Comparison of ENCODE assay signal across 16 mouse cellular contexts in the genomic region with DNA sequence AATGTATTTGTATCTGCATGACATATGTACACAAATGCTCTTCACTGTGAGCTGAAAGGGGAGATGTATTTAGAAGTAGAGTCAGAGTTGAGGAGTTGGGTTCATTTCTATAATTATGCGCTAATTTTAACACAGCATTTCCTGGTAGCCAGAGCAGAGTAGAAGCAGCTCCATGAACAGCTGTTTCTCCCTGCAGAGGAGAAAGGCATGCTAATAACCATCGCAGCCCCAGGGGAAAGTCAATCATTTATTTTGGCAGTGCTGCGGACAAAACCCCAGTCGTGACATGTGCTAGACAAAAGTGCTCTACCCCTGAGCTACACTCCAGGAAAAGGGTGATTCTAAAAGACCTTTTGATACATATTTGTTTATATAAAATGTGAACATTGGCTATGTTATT.
DNase-seq lines count a peak whose midpoint lies in the region; ATAC-seq lines count a peak whose summit lies in the region.
"Had no signal": no experiment of that assay in that cellular context is flagged by ENCODE, and none has a peak within 500 bp of the region (broad histone marks: within the 10 kb centered on the region; RNA-seq: fewer than 3 reads in every experiment).

No protein-coding gene starts in this region.

- no peaks in the 10 kb centered on the region for H3K4me1 ChIP-seq in midbrain, embryonic 12.5 days
- no peaks in the 10 kb centered on the region for H3K4me1 ChIP-seq in midbrain, embryonic 15.5 days
- no peaks in the 10 kb centered on the region for H3K4me1 ChIP-seq in neural tube, embryonic 14.5 days (ENCODE audit: control insufficient read depth, insufficient read depth, low read length)
- H3K4me1 ChIP-seq: intestine, embryonic 15.5 days had no signal

- H3K4me3 ChIP-seq in midbrain, embryonic 12.5 days, result no peak overlapping the region
- no peak overlapping the region for H3K4me3 ChIP-seq in midbrain, embryonic 15.5 days
- H3K4me3 ChIP-seq in neural tube, embryonic 14.5 days (ENCODE audit: low read depth, low read length), result no peak overlapping the region
- H3K4me3 ChIP-seq: erythroblast, embryonic 14.5 days; heart, adult 2 months; intestine, embryonic 15.5 days had no signal

- H3K9me3 ChIP-seq in midbrain, embryonic 12.5 days, result no peaks in the 10 kb centered on the region
- no peaks in the 10 kb centered on the region for H3K9me3 ChIP-seq in midbrain, embryonic 15.5 days
- H3K9me3 ChIP-seq in neural tube, embryonic 14.5 days (ENCODE audit: control insufficient read depth, low read length), result no peaks in the 10 kb centered on the region
- H3K9me3 ChIP-seq: G1E; intestine, embryonic 15.5 days had no signal

- ATAC-seq in midbrain, embryonic 12.5 days (ENCODE audit: low FRiP score, low read depth), result peak; percentile 54
- no peak for ATAC-seq in midbrain, embryonic 15.5 days (replicated peaks)
- peak; percentile 54; the same call in 1 of the 2 replicates for ATAC-seq in neural tube, embryonic 14.5 days (ENCODE audit: low read depth)
- ATAC-seq in cerebellum, adult (ENCODE audit: insufficient number of reproducible peaks, low FRiP score, low TSS enrichment), result no peak
- no peak for ATAC-seq in granulocyte monocyte progenitor cell, adult 5-6 weeks (replicated peaks; ENCODE audit: poor library complexity, severe bottlenecking)
- ATAC-seq: intestine, embryonic 15.5 days had no signal

- 45% methylated on average over 4 of the region's 4 CpGs for WGBS in midbrain, embryonic 12.5 days
- 37% methylated on average over 4 of the region's 4 CpGs for WGBS in midbrain, embryonic 15.5 days
- WGBS in neural tube, embryonic 14.5 days, result 30% methylated on average over 4 of the region's 4 CpGs

- no peak overlapping the region for H3K27ac ChIP-seq in midbrain, embryonic 12.5 days (replicated peaks)
- H3K27ac ChIP-seq in midbrain, embryonic 15.5 days, result no peak overlapping the region
- no peak overlapping the region for H3K27ac ChIP-seq in neural tube, embryonic 14.5 days (ENCODE audit: low read depth, low read length)
- H3K27ac ChIP-seq: heart, adult 2 months; intestine, embryonic 15.5 days had no signal

- H3K4me2 ChIP-seq in midbrain, embryonic 12.5 days (replicated peaks), result no peak overlapping the region
- no peak overlapping the region for H3K4me2 ChIP-seq in midbrain, embryonic 15.5 days
- H3K4me2 ChIP-seq in neural tube, embryonic 14.5 days (ENCODE audit: low read depth, low read length), result no peak overlapping the region
- H3K4me2 ChIP-seq: intestine, embryonic 15.5 days had no signal

- H3K27me3 ChIP-seq in midbrain, embryonic 12.5 days, result no peaks in the 10 kb centered on the region
- H3K27me3 ChIP-seq in midbrain, embryonic 15.5 days (replicated peaks), result no peaks in the 10 kb centered on the region
- no peaks in the 10 kb centered on the region for H3K27me3 ChIP-seq in neural tube, embryonic 14.5 days (ENCODE audit: control insufficient read depth, insufficient read depth, low read length)
- H3K27me3 ChIP-seq: intestine, embryonic 15.5 days had no signal

- peak; percentile 5 to 18 for DNase-seq in cerebellum, postnatal 14 days
- DNase-seq in cerebellum, adult 11-12 months, result no peak
- DNase-seq in kidney, postnatal 10 days, result peak; percentile 68
- DNase-seq: cerebellum, adult 18-20 months; lung, postnatal 10 days; spleen, adult 18-20 months; thymus, adult 2 months had no signal

- no peak overlapping the region for H3K9ac ChIP-seq in midbrain, embryonic 12.5 days (replicated peaks)
- no peak overlapping the region for H3K9ac ChIP-seq in midbrain, embryonic 15.5 days
- no peak overlapping the region for H3K9ac ChIP-seq in neural tube, embryonic 14.5 days (replicated peaks; ENCODE audit: low read depth, low read length)
- H3K9ac ChIP-seq: intestine, embryonic 15.5 days had no signal

- no peaks in the 10 kb centered on the region for H3K36me3 ChIP-seq in midbrain, embryonic 12.5 days
- no peaks in the 10 kb centered on the region for H3K36me3 ChIP-seq in midbrain, embryonic 15.5 days (replicated peaks)
- no peaks in the 10 kb centered on the region for H3K36me3 ChIP-seq in neural tube, embryonic 14.5 days (ENCODE audit: control insufficient read depth, insufficient read depth, low read length)
- H3K36me3 ChIP-seq: G1E; intestine, embryonic 15.5 days had no signal

Comparison
In these comparisons a context has a peak if more than half of its experiments do, and no peak if none do; other contexts are left out.
1. ATAC-seq: peak in midbrain, embryonic 12.5 days (single experiment) and neural tube, embryonic 14.5 days (single experiment); none in midbrain, embryonic 15.5 days (single experiment), cerebellum, adult (single experiment) and granulocyte monocyte progenitor cell, adult 5-6 weeks (single experiment).